Mouse (Mus musculus) gastrocnemius, adult 2 months (tissue): Measurements from ENCODE around the gene Enpp5. TPM values are rescaled to one million over a fixed set of nuclear protein-coding genes. Genes with fewer than 3 reads are reported as not detected.

Experiments
- DNase-seq: peaks from one replicate; pipeline ENCODE4 v3.0.0; 2022
- H3K27ac ChIP-seq: fragments of 200-600 bp; 2 replicates; pipeline ENCODE4 v1.8.1; 2022; ENCODE audit warnings: mild to moderate bottlenecking
- H3K4me3 ChIP-seq: fragments of 200-600 bp; 2 replicates; pipeline ENCODE4 v1.8.1; 2022; ENCODE audit warnings: mild to moderate bottlenecking, moderate library complexity
- CTCF ChIP-seq: fragments of 200-600 bp; IDR thresholded peaks from 2 replicates; pipeline ENCODE4 v1.8.1; 2022; ENCODE audit warnings: antibody characterized with exemption, mild to moderate bottlenecking, moderate library complexity
- intact Hi-C: fragments of 180-260 bp; cut with DNase I; formaldehyde crosslinking; loops from one replicate; pipeline ENCODE4 v1.15.1; 2025
- long read RNA-seq, 2 experiments: library from polyadenylated mRNA; stranded (forward); transcript quantifications; one replicate each; pipeline ENCODE4 v2.0.0; 2021
- total RNA-seq, 2 experiments: library from RNA; stranded (reverse); gene quantifications; 2 replicates each; pipeline ENCODE4 v1.2.3; 2021

The Enpp5 gene
- 1 to 10 TPM; 6.2 to 7.1 TPM for total RNA-seq
- long read RNA-seq, experiment 1, partial matches to known transcripts = 7 of 8 reads
- long read RNA-seq, experiment 1, other reads (novel, unspliced or antisense) = 1 of 8 reads
- long read RNA-seq, experiment 2, partial matches to known transcripts = 2 of 6 reads
- long read RNA-seq, experiment 2, other reads (novel, unspliced or antisense) = 3 of 6 reads

- peak within 1 kb of the TSS; percentile 86 for H3K4me3 ChIP-seq
- H3K27ac ChIP-seq = peak within 1 kb of the TSS; percentile 81
- no peak for TF ChIP-seq CTCF
- intact Hi-C loops = loop anchor here (5.0 kb wide), 1 partner anchor 179 kb away; no protein-coding TSS in a partner anchor
- DNase-seq = peak; percentile 90
Observed at GRCm38 (mm10) chr17:44078631-44079350, at the start of gene Enpp5. Gene Enpp5, plus strand, starts transcription at chr17:44078813.

- DNase-seq = no peak
- intact Hi-C loops = loop anchor here (5.0 kb wide), 1 partner anchor 37 kb away; no protein-coding TSS in a partner anchor
- peak overlapping the region; percentile 68 for H3K27ac ChIP-seq
- no peak for TF ChIP-seq CTCF
- no peak overlapping the region for H3K4me3 ChIP-seq
Observed at GRCm38 (mm10) chr17:44029616-44030015, 49.0 kb upstream of the Enpp5 start.

GRCm38 (mm10) chr17:44030776-44031587 lies 47.6 kb upstream of the Enpp5 start:
- Histone ChIP-seq H3K4me3 (no peak overlapping the region), H3K27ac (peak overlapping the region; percentile 68)
- TF ChIP-seq CTCF = no peak
- no peak for DNase-seq
- intact Hi-C loops = no loop called here

- TF ChIP-seq CTCF = no peak
- intact Hi-C loops = loop anchor here (5.0 kb wide), 2 partner anchors 233 to 338 kb away; partner anchors contain the start of gene Rcan2
- no peak for DNase-seq
- Histone ChIP-seq H3K4me3 (no peak overlapping the region), H3K27ac (no peak overlapping the region)
Observed at GRCm38 (mm10) chr17:44035005-44035404, 43.6 kb upstream of the Enpp5 start.

DNA sequence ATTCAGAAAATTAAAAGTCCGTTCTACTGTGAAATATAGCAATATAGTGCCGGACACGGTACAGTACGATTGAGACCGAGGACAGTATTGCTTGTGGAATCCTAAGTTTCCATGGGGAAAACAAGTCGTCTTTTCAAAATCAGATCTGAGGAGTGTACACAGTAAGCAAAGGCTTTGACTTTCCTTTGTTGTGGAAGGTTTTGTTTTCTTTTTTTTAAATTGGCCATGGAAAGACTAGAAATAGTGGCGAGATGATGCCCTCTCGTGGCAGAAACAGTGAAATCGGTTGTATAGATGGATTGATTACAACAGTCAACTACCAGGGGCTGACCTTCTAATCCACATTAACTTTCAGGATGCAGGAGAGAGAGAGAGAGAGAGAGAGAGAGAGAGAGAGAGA lies 40.0 kb upstream of the Enpp5 start:
- H3K27ac ChIP-seq = no peak overlapping the region
- intact Hi-C loops = loop anchor here (1.0 to 5.0 kb wide), 3 partner anchors 155 to 341 kb away; partner anchors contain the start of gene Rcan2
- peak; percentile 30 for DNase-seq
- no peak overlapping the region for H3K4me3 ChIP-seq
- TF ChIP-seq CTCF = peak; percentile 68

- intact Hi-C loops = no loop called here
- no peak overlapping the region for H3K4me3 ChIP-seq
- TF ChIP-seq CTCF = no peak
- DNase-seq = no peak
- no peak overlapping the region for H3K27ac ChIP-seq
Observed at GRCm38 (mm10) chr17:44040449-44040848, 38.2 kb upstream of the Enpp5 start.

- no peak for DNase-seq
- Histone ChIP-seq H3K27ac (no peak overlapping the region), H3K4me3 (no peak overlapping the region)
- intact Hi-C loops = no loop called here
- TF ChIP-seq CTCF = no peak
Observed at GRCm38 (mm10) chr17:44042301-44042700, 36.3 kb upstream of the Enpp5 start.

GRCm38 (mm10) chr17:44042861-44043260 lies 35.8 kb upstream of the Enpp5 start:
- no peak overlapping the region for H3K27ac ChIP-seq
- intact Hi-C loops = no loop called here
- DNase-seq = no peak
- no peak for TF ChIP-seq CTCF
- H3K4me3 ChIP-seq = no peak overlapping the region

GRCm38 (mm10) chr17:44053427-44053826 lies 25.2 kb upstream of the Enpp5 start:
- DNase-seq = no peak
- H3K4me3 ChIP-seq = no peak overlapping the region
- no peak overlapping the region for H3K27ac ChIP-seq
- intact Hi-C loops = no loop called here
- TF ChIP-seq CTCF = no peak

- Histone ChIP-seq H3K27ac (no peak overlapping the region), H3K4me3 (no peak overlapping the region)
- no peak for TF ChIP-seq CTCF
- DNase-seq = no peak
- intact Hi-C loops = no loop called here
Observed at GRCm38 (mm10) chr17:44057123-44057522, 21.5 kb upstream of the Enpp5 start.

DNA sequence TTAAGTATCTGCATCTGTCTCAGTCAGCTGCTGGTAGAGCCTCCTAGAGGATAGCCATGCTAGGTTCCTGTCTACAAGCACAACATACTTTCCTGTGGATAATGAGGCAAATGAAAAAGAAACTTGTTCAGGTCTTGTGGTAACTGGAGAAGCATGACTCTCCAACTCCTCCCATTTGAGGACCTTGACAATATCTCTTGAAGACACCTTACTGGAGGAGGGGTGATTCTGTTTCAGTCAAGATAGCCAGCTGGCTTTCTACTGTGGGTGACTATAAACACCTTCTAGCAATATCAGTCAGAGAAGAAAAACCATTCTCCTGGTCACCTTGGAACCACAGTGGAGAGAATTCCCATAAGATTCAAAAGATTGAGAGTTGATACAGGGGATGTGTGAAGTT lies 20.5 kb upstream of the Enpp5 start:
- no peak for DNase-seq
- Histone ChIP-seq H3K27ac (no peak overlapping the region), H3K4me3 (no peak overlapping the region)
- no peak for TF ChIP-seq CTCF
- intact Hi-C loops = no loop called here

- no peak for DNase-seq
- no peak overlapping the region for H3K4me3 ChIP-seq
- intact Hi-C loops = no loop called here
- TF ChIP-seq CTCF = no peak
- no peak overlapping the region for H3K27ac ChIP-seq
Observed at GRCm38 (mm10) chr17:44060781-44061180, 17.8 kb upstream of the Enpp5 start.
